Mouse (Mus musculus) hindbrain, embryonic 13.5 days (tissue): ENCODE data around the gene Supt5. TPM values are rescaled to one million over a fixed set of nuclear protein-coding genes. Genes with fewer than 3 reads are reported as not detected.

Experiments used
- ATAC-seq: fragments of 200-750 bp; cut with Nextera tagmentation; 2 replicates; pipeline ENCODE4 v1.8.0; 2017; ENCODE audit warnings: moderate TSS enrichment; ENCODE audit not compliant: low FRiP score
- H3K27ac ChIP-seq: fragments of 300-500 bp; sonication (generic); 2 replicates; pipeline ENCODE4 v1.5.1; 2015; ENCODE audit warnings: inconsistent platforms, mild to moderate bottlenecking, moderate library complexity
- H3K27me3 ChIP-seq: fragments of 300-500 bp; sonication (generic); 2 replicates; pipeline ENCODE4 v1.6.1; 2015; ENCODE audit warnings: mild to moderate bottlenecking, inconsistent platforms
- H3K36me3 ChIP-seq: fragments of 300-500 bp; sonication (generic); 2 replicates; pipeline ENCODE4 v1.6.1; 2015; ENCODE audit warnings: mild to moderate bottlenecking, inconsistent platforms
- H3K4me1 ChIP-seq: fragments of 300-500 bp; sonication (generic); replicated peaks from 2 replicates; pipeline ENCODE4 v1.6.1; 2015; ENCODE audit warnings: inconsistent platforms
- H3K4me2 ChIP-seq: fragments of 300-500 bp; sonication (generic); 2 replicates; pipeline ENCODE4 v1.6.1; 2015; ENCODE audit warnings: inconsistent platforms, mild to moderate bottlenecking, moderate library complexity
- H3K4me3 ChIP-seq: fragments of 300-500 bp; sonication (generic); 2 replicates; pipeline ENCODE4 v1.5.1; 2015; ENCODE audit warnings: mild to moderate bottlenecking, inconsistent platforms
- H3K9ac ChIP-seq: fragments of 300-500 bp; sonication (generic); 2 replicates; pipeline ENCODE4 v1.6.1; 2015; ENCODE audit warnings: mild to moderate bottlenecking, inconsistent platforms
- H3K9me3 ChIP-seq: fragments of 300-500 bp; sonication (generic); 2 replicates; pipeline ENCODE4 v1.6.1; 2016; ENCODE audit warnings: inconsistent platforms
- WGBS: fragments of 180-500 bp; shearing (Covaris S2); methylation state at CpG from one replicate; pipeline ENCODE4 v1.1.7; 2015; 5-methylcytosine and 5-hydroxymethylcytosine counted together
- polyA plus RNA-seq: library from polyadenylated mRNA; unstranded; fragments of >200 nt; fragmentation: Nextera tagmentation; extraction: Ambion mirVana; gene quantifications from 2 replicates; pipeline ENCODE4 v1.2.1, GENCODE M21; 2015

Supt5 gene
- polyA plus RNA-seq, 1 experiment from 2014 or later = 92.1 TPM

GRCm38 (mm10) chr7:28339213-28339917 lies 819 bp upstream of the Supt5 start:
- Histone ChIP-seq H3K4me1 (peaks cover 31% of the 10 kb centered on the region), H3K9ac (0 out of 2 replicates have a peak overlapping the region, but pooled peaks have one; percentile 64), H3K27me3 (no peaks in the 10 kb centered on the region), H3K9me3 (no peaks in the 10 kb centered on the region), H3K4me3 (peak overlapping the region; percentile 96), H3K36me3 (peaks cover 8% of the 10 kb centered on the region; the same call in 1 of the 2 replicates), H3K27ac (peak overlapping the region; percentile 88), H3K4me2 (peak overlapping the region; percentile 84)
- ATAC-seq = no peak; the same call in 1 of the 2 replicates
- WGBS = 80% methylated on average over 19 of the region's 19 CpGs

- Histone ChIP-seq H3K4me3 (no peak overlapping the region), H3K4me2 (no peak overlapping the region), H3K9me3 (no peaks in the 10 kb centered on the region), H3K36me3 (peaks cover 19% of the 10 kb centered on the region), H3K27me3 (no peaks in the 10 kb centered on the region), H3K27ac (no peak overlapping the region), H3K4me1 (peaks cover 31% of the 10 kb centered on the region), H3K9ac (0 out of 2 replicates have a peak overlapping the region, but pooled peaks have one; percentile 24)
- WGBS = 93% methylated on average over 2 of the region's 2 CpGs
- no peak for ATAC-seq
Measured at GRCm38 (mm10) chr7:28335471-28335870, 3.1 kb downstream of the Supt5 start.

- no peak overlapping the region for H3K27ac ChIP-seq
- H3K9me3 ChIP-seq = no peaks in the 10 kb centered on the region
- no peak overlapping the region for H3K9ac ChIP-seq
- H3K36me3 ChIP-seq = peaks cover 29% of the 10 kb centered on the region
- 93% methylated on average over 4 of the region's 4 CpGs for WGBS
- no peak overlapping the region for H3K4me3 ChIP-seq
- no peaks in the 10 kb centered on the region for H3K27me3 ChIP-seq
- ATAC-seq = no peak
- peaks cover 31% of the 10 kb centered on the region for H3K4me1 ChIP-seq
- H3K4me2 ChIP-seq = no peak overlapping the region
Measured at GRCm38 (mm10) chr7:28334534-28334933, 4.0 kb downstream of the Supt5 start.

GRCm38 (mm10) chr7:28328260-28328659 lies 10.3 kb downstream of the Supt5 start:
- H3K36me3 ChIP-seq = peaks cover 83% of the 10 kb centered on the region
- ATAC-seq = no peak
- H3K27me3 ChIP-seq = no peaks in the 10 kb centered on the region
- 98% methylated on average over 2 of the region's 2 CpGs for WGBS
- H3K27ac ChIP-seq = no peak overlapping the region
- H3K9me3 ChIP-seq = no peaks in the 10 kb centered on the region
- H3K4me1 ChIP-seq = no peaks in the 10 kb centered on the region
- no peak overlapping the region for H3K9ac ChIP-seq
- no peak overlapping the region for H3K4me2 ChIP-seq
- no peak overlapping the region for H3K4me3 ChIP-seq

- no peak overlapping the region for H3K4me2 ChIP-seq
- no peaks in the 10 kb centered on the region for H3K9me3 ChIP-seq
- ATAC-seq = no peak
- H3K27ac ChIP-seq = no peak overlapping the region
- H3K4me1 ChIP-seq = no peaks in the 10 kb centered on the region
- WGBS = 78% methylated on average over 4 of the region's 4 CpGs
- peaks cover 99% of the 10 kb centered on the region for H3K36me3 ChIP-seq
- H3K4me3 ChIP-seq = no peak overlapping the region
- H3K9ac ChIP-seq = no peak overlapping the region
- H3K27me3 ChIP-seq = no peaks in the 10 kb centered on the region
Measured at GRCm38 (mm10) chr7:28326457-28326856, 12.1 kb downstream of the Supt5 start.

- Histone ChIP-seq H3K4me1 (no peaks in the 10 kb centered on the region), H3K9ac (no peak overlapping the region), H3K36me3 (peaks cover 99% of the 10 kb centered on the region), H3K27me3 (no peaks in the 10 kb centered on the region), H3K4me3 (no peak overlapping the region), H3K4me2 (no peak overlapping the region), H3K27ac (no peak overlapping the region), H3K9me3 (no peaks in the 10 kb centered on the region)
- ATAC-seq = no peak
- 95% methylated on average over 8 of the region's 8 CpGs for WGBS
Measured at GRCm38 (mm10) chr7:28325293-28325692, 13.3 kb downstream of the Supt5 start.

DNA sequence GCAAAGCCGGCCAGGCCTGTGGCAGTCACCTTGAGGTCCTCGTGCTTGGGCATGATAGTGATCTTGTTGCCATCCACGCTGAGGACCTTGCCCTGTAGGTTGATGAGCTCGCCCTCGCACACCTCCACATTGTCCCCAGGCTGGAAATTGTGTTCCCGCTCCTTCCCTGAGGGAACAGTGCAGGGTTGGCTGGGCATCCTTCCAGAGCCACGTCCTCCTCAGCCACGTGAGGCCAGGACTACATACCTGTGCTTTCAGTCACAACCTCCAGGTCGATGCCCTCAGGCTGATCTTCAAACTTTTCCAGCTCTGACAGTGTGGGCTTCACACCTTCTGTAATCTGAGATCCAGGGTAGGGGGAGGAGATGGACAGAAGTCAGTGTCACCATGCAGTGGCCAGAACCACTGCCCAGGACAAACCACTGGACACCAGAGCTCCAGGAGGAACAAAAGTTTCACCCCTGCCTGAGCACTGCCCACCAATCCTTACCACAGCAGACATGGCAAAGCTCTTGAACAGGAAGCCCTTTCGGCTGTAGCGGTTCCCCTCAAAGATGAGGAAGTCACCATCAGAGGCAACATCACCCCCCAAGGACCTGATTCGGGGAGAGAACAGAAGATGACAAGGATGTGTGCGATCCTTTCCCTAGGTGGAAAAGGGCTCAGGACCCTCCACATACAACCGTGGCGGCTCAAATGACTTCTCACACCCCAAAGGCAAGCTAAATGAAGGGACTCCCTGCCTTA lies 16.4 kb downstream of the Supt5 start:
- H3K4me1 ChIP-seq = no peaks in the 10 kb centered on the region
- H3K9me3 ChIP-seq = no peaks in the 10 kb centered on the region
- WGBS = 95% methylated on average over 15 of the region's 15 CpGs
- no peak overlapping the region for H3K4me2 ChIP-seq
- peaks cover 99% of the 10 kb centered on the region for H3K36me3 ChIP-seq
- H3K27ac ChIP-seq = no peak overlapping the region
- no peak for ATAC-seq
- H3K4me3 ChIP-seq = no peak overlapping the region
- no peak overlapping the region for H3K9ac ChIP-seq
- H3K27me3 ChIP-seq = no peaks in the 10 kb centered on the region

DNA sequence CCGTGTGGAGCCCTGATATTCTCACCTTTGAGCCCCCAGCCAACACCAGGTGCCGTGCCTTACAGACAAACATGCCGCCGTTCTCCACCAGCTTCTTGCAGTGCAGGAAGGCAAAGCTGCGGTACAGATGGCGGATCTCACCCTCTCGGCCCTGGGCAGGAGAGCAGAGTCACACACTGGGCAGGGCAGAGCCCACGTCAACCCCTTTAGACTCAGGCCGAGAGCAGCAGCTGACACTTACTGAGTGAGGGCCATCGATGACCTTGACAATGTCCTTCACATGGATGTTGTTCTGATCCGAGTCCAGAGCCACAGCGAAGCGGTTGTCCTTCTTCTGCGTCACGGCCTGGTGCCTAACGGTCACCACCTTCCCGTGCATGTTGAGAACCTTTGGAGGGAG lies 19.8 kb downstream of the Supt5 start:
- Histone ChIP-seq H3K4me2 (no peak overlapping the region), H3K4me3 (no peak overlapping the region), H3K27ac (no peak overlapping the region), H3K27me3 (no peaks in the 10 kb centered on the region), H3K9me3 (no peaks in the 10 kb centered on the region), H3K36me3 (peaks cover 98% of the 10 kb centered on the region), H3K4me1 (no peaks in the 10 kb centered on the region), H3K9ac (no peak overlapping the region)
- no peak for ATAC-seq
- 99% methylated on average over 17 of the region's 17 CpGs for whole genome bisulfite sequencing

DNA sequence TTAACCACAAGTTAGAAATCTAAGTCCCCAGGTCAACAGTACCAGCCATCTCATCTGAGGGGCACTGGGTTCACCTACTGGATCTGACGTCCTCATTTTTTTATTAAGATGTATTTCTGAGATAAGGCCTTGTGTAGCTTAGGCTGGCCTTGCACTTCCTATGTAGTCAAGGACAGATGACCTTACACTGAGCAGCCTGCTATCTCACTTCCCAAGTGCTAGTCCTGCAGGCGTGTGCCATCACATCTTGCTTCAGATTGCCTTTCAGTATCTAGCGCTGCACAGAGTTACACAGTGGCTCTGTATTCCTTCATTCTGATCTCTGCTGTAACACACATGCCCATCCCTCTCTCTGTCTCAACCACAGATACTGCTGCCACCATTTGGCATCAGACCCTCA lies 20.5 kb downstream of the Supt5 start:
- WGBS = 90% methylated on average over 3 of the region's 3 CpGs
- Histone ChIP-seq H3K36me3 (peaks cover 91% of the 10 kb centered on the region), H3K27me3 (no peaks in the 10 kb centered on the region), H3K9ac (no peak overlapping the region), H3K9me3 (no peaks in the 10 kb centered on the region), H3K27ac (no peak overlapping the region), H3K4me2 (no peak overlapping the region), H3K4me3 (no peak overlapping the region), H3K4me1 (no peaks in the 10 kb centered on the region)
- no peak for ATAC-seq

- peaks cover 63% of the 10 kb centered on the region for H3K36me3 ChIP-seq
- H3K4me1 ChIP-seq = peaks cover 19% of the 10 kb centered on the region
- under 1% methylated on average over 44 of the region's 45 CpGs for WGBS
- H3K27ac ChIP-seq = peak within 1 kb of the TSS; percentile 45
- peak; percentile 96 for ATAC-seq
- peak within 1 kb of the TSS; percentile 89 for H3K4me2 ChIP-seq
- H3K27me3 ChIP-seq = no peaks in the 10 kb centered on the region
- no peaks in the 10 kb centered on the region for H3K9me3 ChIP-seq
- peak within 1 kb of the TSS; percentile 86 for H3K4me3 ChIP-seq
- H3K9ac ChIP-seq = peak within 1 kb of the TSS; percentile 93
Measured at GRCm38 (mm10) chr7:28311926-28312543, 26.5 kb downstream of the Supt5 start, which contains the start of gene Timm50. Gene Timm50, minus strand, starts transcription at chr7:28312072.

DNA sequence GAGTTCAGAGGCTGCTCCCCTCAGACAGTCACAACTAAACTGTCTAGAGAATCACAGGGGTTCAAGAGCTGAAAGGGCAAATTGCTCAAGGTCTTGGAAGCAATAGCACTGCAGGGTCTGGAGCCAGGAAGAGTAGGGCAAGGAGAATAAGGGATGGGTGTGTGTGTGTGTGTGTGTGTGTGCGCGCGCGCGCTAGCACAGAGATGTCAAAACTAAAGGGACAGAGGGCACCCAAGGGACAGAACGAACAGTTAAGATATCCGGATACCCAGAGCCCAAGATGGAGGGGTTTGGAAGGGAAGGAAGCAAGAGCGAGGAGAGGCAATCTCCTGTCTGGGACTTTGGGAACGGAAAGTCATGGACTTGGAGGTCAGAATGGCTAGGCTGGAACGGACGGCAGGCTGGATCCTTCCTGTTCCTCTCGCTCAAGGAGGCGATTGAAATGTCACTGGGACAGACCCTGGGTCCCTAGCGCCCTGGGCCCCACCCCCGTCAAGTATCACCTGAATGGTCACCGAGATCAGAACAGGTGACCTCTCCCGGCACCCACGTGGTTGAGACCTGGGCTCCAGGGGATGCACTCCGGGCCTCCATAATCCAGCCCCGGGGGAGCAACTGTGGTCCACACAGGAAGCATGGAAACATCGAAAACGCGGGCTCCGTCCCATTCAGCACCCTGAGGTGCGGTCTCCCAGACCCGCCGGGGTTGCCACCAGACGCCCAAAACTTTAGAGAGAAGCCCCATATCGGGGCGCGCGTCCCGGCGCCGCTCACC lies 27.2 kb downstream of the Supt5 start:
- Histone ChIP-seq H3K4me2 (peak overlapping the region; percentile 89), H3K9ac (peak overlapping the region; percentile 93), H3K27ac (peak overlapping the region; percentile 45), H3K4me3 (peak overlapping the region; percentile 86), H3K9me3 (no peaks in the 10 kb centered on the region), H3K4me1 (peaks cover 19% of the 10 kb centered on the region), H3K27me3 (no peaks in the 10 kb centered on the region), H3K36me3 (peaks cover 63% of the 10 kb centered on the region)
- WGBS = 7% methylated on average over 35 of the region's 35 CpGs
- ATAC-seq = peak; percentile 67

DNA sequence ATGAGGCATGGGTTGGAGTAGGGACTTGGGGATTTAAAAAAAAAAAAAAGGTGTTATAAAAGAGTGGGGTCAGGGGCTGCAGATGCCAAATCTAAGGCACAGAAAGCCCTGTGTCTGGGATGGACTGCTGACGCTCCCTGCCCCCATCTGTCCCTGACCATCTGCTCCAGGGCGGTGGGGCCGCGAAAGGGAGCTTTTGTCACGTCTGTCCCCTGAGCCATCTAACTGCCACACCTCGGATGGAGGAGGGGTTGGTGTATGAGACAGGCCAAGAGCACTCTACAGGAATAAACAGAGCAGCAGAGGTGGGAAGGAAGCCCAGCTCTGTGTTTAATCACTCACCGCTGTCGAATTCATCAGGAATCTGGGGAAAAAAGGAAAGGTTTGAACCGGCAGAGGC lies 28.8 kb downstream of the Supt5 start:
- H3K27ac ChIP-seq = no peak overlapping the region
- H3K36me3 ChIP-seq = peaks cover 63% of the 10 kb centered on the region
- no peak overlapping the region for H3K4me2 ChIP-seq
- no peaks in the 10 kb centered on the region for H3K27me3 ChIP-seq
- WGBS = 34% methylated on average over 9 of the region's 9 CpGs
- H3K4me1 ChIP-seq = peaks cover 19% of the 10 kb centered on the region
- H3K9me3 ChIP-seq = no peaks in the 10 kb centered on the region
- ATAC-seq = no peak
- H3K9ac ChIP-seq = peak overlapping the region; percentile 30; the same call in 1 of the 2 replicates
- no peak overlapping the region for H3K4me3 ChIP-seq
